Mouse (Mus musculus) liver, embryonic 16.5 days (tissue): Measurements from ENCODE around the gene Glce. TPM values are rescaled to one million over a fixed set of nuclear protein-coding genes. Genes with fewer than 3 reads are reported as not detected.
A peak's percentile ranks its signal among the peaks of the same experiment; 100 is the strongest.

Experiments used
- ATAC-seq: fragments of 200-750 bp; cut with Nextera tagmentation; 2 replicates; pipeline ENCODE4 v1.8.0; 2017; ENCODE audit warnings: low read depth, mild to moderate bottlenecking, moderate number of reproducible peaks, moderate library complexity
- H3K27ac ChIP-seq: fragments of 300-500 bp; sonication (generic); 2 replicates; pipeline ENCODE4 v1.5.1; 2014; ENCODE audit warnings: mild to moderate bottlenecking, low read length
- H3K27me3 ChIP-seq: fragments of 300-500 bp; sonication (generic); 2 replicates; pipeline ENCODE4 v1.6.1; 2014; ENCODE audit warnings: low read depth, low read length, mixed read lengths; ENCODE audit not compliant: control insufficient read depth, insufficient read depth
- H3K36me3 ChIP-seq: fragments of 300-500 bp; sonication (generic); 2 replicates; pipeline ENCODE4 v1.6.1; 2014; ENCODE audit warnings: mild to moderate bottlenecking; ENCODE audit not compliant: control insufficient read depth, insufficient read depth
- H3K4me1 ChIP-seq: fragments of 300-500 bp; sonication (generic); 2 replicates; pipeline ENCODE4 v1.6.1; 2014; ENCODE audit warnings: low read depth, low read length, mixed read lengths; ENCODE audit not compliant: control insufficient read depth
- H3K4me2 ChIP-seq: fragments of 300-500 bp; sonication (generic); 2 replicates; pipeline ENCODE4 v1.6.1; 2014; ENCODE audit warnings: low read depth, low read length, mixed read lengths
- H3K4me3 ChIP-seq: fragments of 300-500 bp; sonication (generic); 2 replicates; pipeline ENCODE4 v1.5.1; 2014; ENCODE audit warnings: low read depth, mild to moderate bottlenecking, low read length
- H3K9ac ChIP-seq: fragments of 300-500 bp; sonication (generic); 2 replicates; pipeline ENCODE4 v1.6.1; 2014; ENCODE audit warnings: low read depth, low read length
- H3K9me3 ChIP-seq: fragments of 300-500 bp; sonication (generic); replicated peaks from 2 replicates; pipeline ENCODE4 v1.6.1; 2016; ENCODE audit warnings: low read length; ENCODE audit not compliant: control insufficient read depth
- WGBS: fragments of 180-500 bp; shearing (Covaris S2); extraction: QIAGEN DNeasy Blood & Tissue Kit; methylation state at CpG from one replicate; pipeline ENCODE4 v1.1.7; 2014; ENCODE audit not compliant: insufficient replicate concordance; 5-methylcytosine and 5-hydroxymethylcytosine counted together
- polyA plus RNA-seq: library from polyadenylated mRNA; unstranded; fragments of >200 nt; fragmentation: Nextera tagmentation; extraction: Ambion mirVana; gene quantifications from 2 replicates; pipeline ENCODE4 v1.2.1, GENCODE M21; 2015

The Glce gene
- polyA plus RNA-seq, 1 experiment from 2014 or later, result 6.0 TPM

GRCm38 (mm10) chr9:62032206-62032605 is 90.2 kb downstream of the Glce start:
- Histone ChIP-seq H3K4me2 (no peak overlapping the region), H3K27ac (no peak overlapping the region), H3K4me1 (no peaks in the 10 kb centered on the region), H3K4me3 (no peak overlapping the region), H3K9ac (no peak overlapping the region), H3K9me3 (no peaks in the 10 kb centered on the region), H3K36me3 (no peaks in the 10 kb centered on the region), H3K27me3 (no peaks in the 10 kb centered on the region)
- WGBS, result 66% methylated on average over 3 of the region's 3 CpGs
- no peak for ATAC-seq

- no peak overlapping the region for H3K4me3 ChIP-seq
- no peak overlapping the region for H3K9ac ChIP-seq
- peaks cover 20% of the 10 kb centered on the region for H3K27me3 ChIP-seq
- no peaks in the 10 kb centered on the region for H3K9me3 ChIP-seq
- WGBS, result 42% methylated on average over 3 of the region's 3 CpGs
- no peaks in the 10 kb centered on the region for H3K36me3 ChIP-seq
- H3K4me1 ChIP-seq, result peaks cover 7% of the 10 kb centered on the region
- no peak overlapping the region for H3K4me2 ChIP-seq
- ATAC-seq, result no peak
- H3K27ac ChIP-seq, result no peak overlapping the region
Measured at GRCm38 (mm10) chr9:62028072-62028471, 94.4 kb downstream of the Glce start.

GRCm38 (mm10) chr9:62026600-62026999 is 95.9 kb downstream of the Glce start, which contains the start of gene Paqr5:
TSS of gene Paqr5 (minus strand) at chr9:62026856.
- Histone ChIP-seq H3K4me3 (peak within 1 kb of the TSS; percentile 53), H3K27ac (no peak within 1 kb of the TSS), H3K4me1 (peaks cover 8% of the 10 kb centered on the region), H3K36me3 (no peaks in the 10 kb centered on the region), H3K9me3 (no peaks in the 10 kb centered on the region), H3K27me3 (peaks cover 20% of the 10 kb centered on the region), H3K4me2 (peak within 1 kb of the TSS; percentile 66), H3K9ac (no peak within 1 kb of the TSS; the same call in 1 of the 2 replicates)
- under 1% methylated on average over 32 of the region's 32 CpGs for WGBS
- ATAC-seq, result peak; percentile 77

GRCm38 (mm10) chr9:62025056-62025455 is 97.4 kb downstream of the Glce start:
- Histone ChIP-seq H3K27ac (no peak overlapping the region), H3K9me3 (no peaks in the 10 kb centered on the region), H3K36me3 (no peaks in the 10 kb centered on the region), H3K9ac (no peak overlapping the region), H3K27me3 (peaks cover 20% of the 10 kb centered on the region), H3K4me1 (peaks cover 10% of the 10 kb centered on the region), H3K4me3 (no peak overlapping the region), H3K4me2 (no peak overlapping the region)
- WGBS, result 37% methylated on average over 5 of the region's 5 CpGs
- no peak for ATAC-seq

GRCm38 (mm10) chr9:62023879-62024278 is 98.6 kb downstream of the Glce start:
- Histone ChIP-seq H3K4me1 (peaks cover 10% of the 10 kb centered on the region), H3K27me3 (peaks cover 20% of the 10 kb centered on the region), H3K9me3 (no peaks in the 10 kb centered on the region), H3K36me3 (no peaks in the 10 kb centered on the region), H3K27ac (no peak overlapping the region), H3K9ac (no peak overlapping the region), H3K4me3 (no peak overlapping the region), H3K4me2 (no peak overlapping the region)
- ATAC-seq, result no peak
- 33% methylated on average over 4 of the region's 4 CpGs for WGBS

GRCm38 (mm10) chr9:62022961-62023680 is 99.3 kb downstream of the Glce start:
- Histone ChIP-seq H3K9ac (no peak overlapping the region; the same call in 1 of the 2 replicates), H3K4me3 (no peak overlapping the region), H3K4me2 (no peak overlapping the region), H3K4me1 (peaks cover 10% of the 10 kb centered on the region), H3K9me3 (no peaks in the 10 kb centered on the region), H3K27me3 (peaks cover 20% of the 10 kb centered on the region), H3K36me3 (no peaks in the 10 kb centered on the region), H3K27ac (no peak overlapping the region)
- WGBS, result 65% methylated on average over 6 of the region's 6 CpGs
- ATAC-seq, result no peak

- no peak; the same call in 1 of the 2 replicates for ATAC-seq
Measured at GRCm38 (mm10) chr9:62021583-62022120, 100.8 kb downstream of the Glce start.

GRCm38 (mm10) chr9:62020259-62020658 is 102.2 kb downstream of the Glce start:
- Histone ChIP-seq H3K4me1 (peaks cover 3% of the 10 kb centered on the region), H3K36me3 (no peaks in the 10 kb centered on the region), H3K27me3 (peaks cover 5% of the 10 kb centered on the region; the same call in 1 of the 2 replicates), H3K9me3 (no peaks in the 10 kb centered on the region), H3K4me2 (no peak overlapping the region), H3K9ac (no peak overlapping the region), H3K27ac (no peak overlapping the region), H3K4me3 (no peak overlapping the region)
- WGBS, result 12% methylated on average over 7 of the region's 7 CpGs
- ATAC-seq, result no peak

More at GRCm38 (mm10) chr9:62021583-62022120, 100.8 kb downstream of the Glce start:
- H3K4me1 ChIP-seq, result peaks cover 7% of the 10 kb centered on the region
- H3K9ac ChIP-seq, result no peak overlapping the region
- H3K27me3 ChIP-seq, result peaks cover 16% of the 10 kb centered on the region
- H3K27ac ChIP-seq, result no peak overlapping the region
- 31% methylated on average over 7 of the region's 7 CpGs for WGBS
- no peaks in the 10 kb centered on the region for H3K9me3 ChIP-seq
- no peak overlapping the region for H3K4me2 ChIP-seq
- H3K36me3 ChIP-seq, result no peaks in the 10 kb centered on the region
- no peak overlapping the region for H3K4me3 ChIP-seq
